Mouse (Mus musculus) layer of hippocampus, postnatal 10 days (tissue): ENCODE measurements around the gene Cfap300. TPM values are rescaled to one million over a fixed set of nuclear protein-coding genes. Genes with fewer than 3 reads are reported as not detected.
A peak's percentile ranks its signal among the peaks of the same experiment; 100 is the strongest.

Experiments used
- DNase-seq, 2 experiments: peaks; one replicate each; pipeline ENCODE4 v3.0.0; 2021; ENCODE audit warnings: low spot score in 2 of 2
- long read RNA-seq: library from polyadenylated mRNA; stranded (forward); transcript quantifications from one replicate; pipeline ENCODE4 v2.0.0, GENCODE M21; 2023
- total RNA-seq, 2 experiments: library from RNA; stranded (reverse); gene quantifications; 2 replicates each; pipeline ENCODE4 v1.2.3; 2021

Gene Cfap300
- 1 to 10 TPM; 7.5 to 8.8 TPM for total RNA-seq
- long read RNA-seq, transcript Cfap300-201 (7 exons, 1,592 nt) = major isoform, 6 of 10 reads
- long read RNA-seq, partial matches to known transcripts = 3 of 10 reads
- long read RNA-seq, other reads (novel, unspliced or antisense) = 1 of 10 reads

- DNase-seq = peak; percentile 97 to 98
These were observed at the start of gene Cfap300 for GRCm38 (mm10) chr9:8042338-8043043. Gene Cfap300, minus strand, starts transcription at chr9:8042823.

GRCm38 (mm10) chr9:8078882-8079281 lies 36.3 kb upstream of the Cfap300 start:
- DNase-seq = no peak

- DNase-seq = peak in 1 of 2 experiments; percentile 17
These were observed 31.7 kb upstream of the Cfap300 start for GRCm38 (mm10) chr9:8074345-8074744.

- no peak for DNase-seq
These were observed 30.7 kb upstream of the Cfap300 start for GRCm38 (mm10) chr9:8073203-8073755.

- DNase-seq = no peak
These were observed 17.0 kb upstream of the Cfap300 start for GRCm38 (mm10) chr9:8059636-8060035.

- DNase-seq = no peak
These were observed 12.2 kb upstream of the Cfap300 start for GRCm38 (mm10) chr9:8054831-8055230.

- DNase-seq = no peak
These were observed 393 bp upstream of the Cfap300 start for GRCm38 (mm10) chr9:8043044-8043387.

GRCm38 (mm10) chr9:8035546-8035945 lies 7.1 kb downstream of the Cfap300 start:
- DNase-seq = no peak

GRCm38 (mm10) chr9:8035091-8035490 lies 7.5 kb downstream of the Cfap300 start:
- no peak for DNase-seq

GRCm38 (mm10) chr9:8034143-8034542 lies 8.5 kb downstream of the Cfap300 start:
- DNase-seq = no peak

- no peak for DNase-seq
These were observed 9.8 kb downstream of the Cfap300 start for GRCm38 (mm10) chr9:8032847-8033246.

GRCm38 (mm10) chr9:8018609-8019008 lies 24.0 kb downstream of the Cfap300 start:
- DNase-seq = no peak

GRCm38 (mm10) chr9:8017253-8017913 lies 25.2 kb downstream of the Cfap300 start:
- peak in 1 of 2 experiments; percentile 40 for DNase-seq

GRCm38 (mm10) chr9:8004370-8004991 lies 38.1 kb downstream of the Cfap300 start, which contains the start of gene Yap1:
Gene Yap1, minus strand, starts transcription at chr9:8004596.
- peak; percentile 77 to 87 for DNase-seq

GRCm38 (mm10) chr9:8003301-8004271 lies 39.0 kb downstream of the Cfap300 start:
- DNase-seq = peak; percentile 43 to 53

- DNase-seq = peak in 1 of 2 experiments; percentile 10
These were observed 39.8 kb downstream of the Cfap300 start for GRCm38 (mm10) chr9:8002806-8003205.

GRCm38 (mm10) chr9:8001352-8001751 lies 41.3 kb downstream of the Cfap300 start:
- DNase-seq = peak; percentile 7 to 21

- DNase-seq = no peak
These were observed 48.3 kb downstream of the Cfap300 start for GRCm38 (mm10) chr9:7994275-7994674.

- DNase-seq = no peak
These were observed 50.0 kb downstream of the Cfap300 start for GRCm38 (mm10) chr9:7992651-7993050.

- DNase-seq = no peak
These were observed 51.7 kb downstream of the Cfap300 start for GRCm38 (mm10) chr9:7990897-7991296.
